Mouse (Mus musculus) lung, postnatal 0 days (tissue): ENCODE results near the gene Psors1c2. TPM values are rescaled to one million over a fixed set of nuclear protein-coding genes. Genes with fewer than 3 reads are reported as not detected.
"Not testable (repeated sequence)": the region's sequence is repeated elsewhere in the genome, so short reads cannot be mapped to it uniquely, and the experiment has no call there.

Experiments used
- ATAC-seq: fragments of 200-750 bp; cut with Nextera tagmentation; 2 replicates; pipeline ENCODE4 v1.8.0; 2017; ENCODE audit warnings: moderate library complexity
- DNase-seq: peaks from one replicate; pipeline ENCODE4 v3.0.0-alpha.2; 2016; ENCODE audit warnings: low spot score
- H3K27ac ChIP-seq: fragments of 300-500 bp; sonication (generic); 2 replicates; pipeline ENCODE4 v1.5.1; 2014; ENCODE audit warnings: antibody characterized with exemption, mild to moderate bottlenecking, low read length, mixed read lengths
- H3K27me3 ChIP-seq: fragments of 300-500 bp; sonication (generic); replicated peaks from 2 replicates; pipeline ENCODE4 v1.6.1; 2014; ENCODE audit warnings: low read length, mixed read lengths; ENCODE audit not compliant: insufficient read depth
- H3K36me3 ChIP-seq: fragments of 300-500 bp; sonication (generic); 2 replicates; pipeline ENCODE4 v1.6.1; 2014; ENCODE audit warnings: low read length, mixed read lengths; ENCODE audit not compliant: insufficient read depth
- H3K4me1 ChIP-seq: fragments of 300-500 bp; sonication (generic); 2 replicates; pipeline ENCODE4 v1.6.1; 2014; ENCODE audit warnings: antibody characterized with exemption, low read depth, low read length, mixed read lengths; ENCODE audit not compliant: insufficient read depth
- H3K4me2 ChIP-seq: fragments of 300-500 bp; sonication (generic); replicated peaks from 2 replicates; pipeline ENCODE4 v1.6.1; 2014; ENCODE audit warnings: low read depth, mild to moderate bottlenecking, low read length, moderate library complexity, mixed read lengths
- H3K4me3 ChIP-seq: fragments of 300-500 bp; sonication (generic); 2 replicates; pipeline ENCODE4 v1.5.1; 2014; ENCODE audit warnings: low read depth, low read length
- H3K9ac ChIP-seq: fragments of 300-500 bp; sonication (generic); replicated peaks from 2 replicates; pipeline ENCODE4 v1.6.1; 2014; ENCODE audit warnings: low read depth, mild to moderate bottlenecking
- H3K9me3 ChIP-seq: fragments of 300-500 bp; sonication (generic); 2 replicates; pipeline ENCODE4 v1.6.1; 2016; ENCODE audit warnings: low read length, mixed read lengths
- CTCF ChIP-seq: IDR thresholded peaks from 2 replicates; pipeline ENCODE4 v1.5.1; 2016; ENCODE audit warnings: antibody characterized with exemption, mild to moderate bottlenecking
- EP300 ChIP-seq: IDR thresholded peaks from 2 replicates; pipeline ENCODE4 v1.6.1; 2016; ENCODE audit warnings: antibody characterized with exemption, mild to moderate bottlenecking, control low read depth
- WGBS: fragments of 180-500 bp; shearing (Covaris S2); extraction: QIAGEN DNeasy Blood & Tissue Kit; methylation state at CpG from one replicate; pipeline ENCODE4 v1.1.7; 2014; 5-methylcytosine and 5-hydroxymethylcytosine counted together
- polyA plus RNA-seq: library from polyadenylated mRNA; unstranded; fragments of >200 nt; fragmentation: Nextera tagmentation; extraction: Ambion mirVana; gene quantifications from 2 replicates; pipeline ENCODE4 v1.2.1, GENCODE M21; 2015

Gene Psors1c2
- polyA plus RNA-seq, 1 experiment from 2014 or later: not detected

GRCm38 (mm10) chr17:35507556-35508260 is 25.3 kb upstream of the Psors1c2 start:
- no peak for ATAC-seq
- no peaks in the 10 kb centered on the region for H3K27me3 ChIP-seq

GRCm38 (mm10) chr17:35508279-35508678 is 24.7 kb upstream of the Psors1c2 start:
- not testable (repeated sequence) for ATAC-seq, DNase-seq, H3K9ac ChIP-seq, H3K9me3 ChIP-seq, H3K36me3 ChIP-seq, H3K27ac ChIP-seq, H3K4me2 ChIP-seq, H3K4me3 ChIP-seq, H3K27me3 ChIP-seq, H3K4me1 ChIP-seq
- WGBS: 57% methylated on average over 4 of the region's 5 CpGs
- 0 out of 2 replicates have a peak, but pooled peaks have one; percentile 10 for TF ChIP-seq CTCF

More at GRCm38 (mm10) chr17:35507556-35508260, 25.3 kb upstream of the Psors1c2 start:
- Histone ChIP-seq H3K27ac (no peak overlapping the region), H3K4me1 (no peaks in the 10 kb centered on the region), H3K36me3 (no peaks in the 10 kb centered on the region), H3K9ac (no peak overlapping the region), H3K4me2 (no peak overlapping the region), H3K4me3 (no peak overlapping the region), H3K9me3 (no peaks in the 10 kb centered on the region)
- WGBS: 36% methylated on average over 13 of the region's 13 CpGs
- TF ChIP-seq CTCF: no peak
- TF ChIP-seq EP300: no peak
- no peak for DNase-seq

GRCm38 (mm10) chr17:35509284-35509683 is 23.7 kb upstream of the Psors1c2 start:
- Histone ChIP-seq H3K4me2 (no peak overlapping the region), H3K4me1 (no peaks in the 10 kb centered on the region), H3K36me3 (no peaks in the 10 kb centered on the region), H3K27ac (no peak overlapping the region), H3K9me3 (no peaks in the 10 kb centered on the region), H3K27me3 (no peaks in the 10 kb centered on the region), H3K9ac (no peak overlapping the region), H3K4me3 (no peak overlapping the region)
- 17% methylated on average over 8 of the region's 8 CpGs for WGBS
- ATAC-seq (peak; percentile 52; the same call in 1 of the 2 replicates), DNase-seq (peak; percentile 64)
- TF ChIP-seq EP300: no peak
- peak; percentile 81 for TF ChIP-seq CTCF

- Histone ChIP-seq H3K9me3 (no peaks in the 10 kb centered on the region), H3K9ac (no peak overlapping the region), H3K4me1 (peaks cover 9% of the 10 kb centered on the region; the same call in 1 of the 2 replicates), H3K36me3 (no peaks in the 10 kb centered on the region), H3K4me2 (no peak overlapping the region), H3K27ac (no peak overlapping the region), H3K4me3 (no peak overlapping the region), H3K27me3 (no peaks in the 10 kb centered on the region)
- DNase-seq: no peak
- no peak for ATAC-seq
- WGBS: 93% methylated on average over 7 of the region's 7 CpGs
- TF ChIP-seq EP300 (no peak), CTCF (peak; percentile 67)
These were observed 19.9 kb upstream of the Psors1c2 start for GRCm38 (mm10) chr17:35512916-35513626.

- DNase-seq (peak; percentile 59), ATAC-seq (no peak)
- Histone ChIP-seq H3K27me3 (no peaks in the 10 kb centered on the region), H3K4me1 (peaks cover 9% of the 10 kb centered on the region; the same call in 1 of the 2 replicates), H3K36me3 (no peaks in the 10 kb centered on the region), H3K9ac (no peak overlapping the region), H3K4me2 (no peak overlapping the region), H3K27ac (no peak overlapping the region), H3K9me3 (no peaks in the 10 kb centered on the region), H3K4me3 (no peak overlapping the region)
- TF ChIP-seq EP300 (no peak), CTCF (peak; percentile 87)
- WGBS: 15% methylated on average over 2 of the region's 2 CpGs
These were observed 19.1 kb upstream of the Psors1c2 start for GRCm38 (mm10) chr17:35513886-35514285.

GRCm38 (mm10) chr17:35514756-35515155 is 18.2 kb upstream of the Psors1c2 start:
- H3K9ac ChIP-seq: no peak overlapping the region
- no peaks in the 10 kb centered on the region for H3K27me3 ChIP-seq
- H3K4me2 ChIP-seq: no peak overlapping the region
- peaks cover 9% of the 10 kb centered on the region; the same call in 1 of the 2 replicates for H3K4me1 ChIP-seq
- 54% methylated on average over 6 of the region's 6 CpGs for WGBS
- DNase-seq (no peak), ATAC-seq (no peak)
- no peaks in the 10 kb centered on the region for H3K9me3 ChIP-seq
- no peak overlapping the region for H3K27ac ChIP-seq
- no peak for TF ChIP-seq EP300
- TF ChIP-seq CTCF: no peak
- H3K36me3 ChIP-seq: no peaks in the 10 kb centered on the region
- H3K4me3 ChIP-seq: no peak overlapping the region
